Mouse (Mus musculus) limb, embryonic 12.5 days (tissue): ENCODE data around the gene Pank1. TPM values are rescaled to one million over a fixed set of nuclear protein-coding genes. Genes with fewer than 3 reads are reported as not detected.

Experiments used
- ATAC-seq: fragments of 200-750 bp; cut with Nextera tagmentation; 2 replicates; pipeline ENCODE4 v1.8.0; 2017; ENCODE audit warnings: low read depth, moderate TSS enrichment; ENCODE audit not compliant: insufficient number of reproducible peaks, insufficient read depth, low FRiP score, low TSS enrichment
- H3K27ac ChIP-seq: fragments of 300-500 bp; sonication (generic); 2 replicates; pipeline ENCODE4 v1.5.1; 2016; ENCODE audit warnings: mild to moderate bottlenecking, moderate library complexity
- H3K27me3 ChIP-seq: fragments of 300-500 bp; sonication (generic); 2 replicates; pipeline ENCODE4 v1.6.1; 2016; ENCODE audit warnings: mild to moderate bottlenecking, moderate library complexity
- H3K36me3 ChIP-seq: fragments of 300-500 bp; sonication (generic); 2 replicates; pipeline ENCODE4 v1.6.1; 2016; ENCODE audit warnings: mild to moderate bottlenecking, moderate library complexity
- H3K4me1 ChIP-seq: fragments of 300-500 bp; sonication (generic); replicated peaks from 2 replicates; pipeline ENCODE4 v1.6.1; 2016
- H3K4me2 ChIP-seq: fragments of 300-500 bp; sonication (generic); 2 replicates; pipeline ENCODE4 v1.6.1; 2016; ENCODE audit warnings: mild to moderate bottlenecking, moderate library complexity
- H3K4me3 ChIP-seq: fragments of 300-500 bp; sonication (generic); replicated peaks from 2 replicates; pipeline ENCODE4 v1.5.1; 2016; ENCODE audit warnings: mild to moderate bottlenecking
- H3K9ac ChIP-seq: fragments of 300-500 bp; sonication (generic); replicated peaks from 2 replicates; pipeline ENCODE4 v1.6.1; 2016; ENCODE audit warnings: mild to moderate bottlenecking, moderate library complexity
- H3K9me3 ChIP-seq: fragments of 300-500 bp; sonication (generic); 2 replicates; pipeline ENCODE4 v1.6.1; 2016; ENCODE audit warnings: mild to moderate bottlenecking, moderate library complexity
- WGBS: fragments of 180-500 bp; shearing (Covaris S2); methylation state at CpG from one replicate; pipeline ENCODE4 v1.1.7; 2016; 5-methylcytosine and 5-hydroxymethylcytosine counted together
- microRNA counts: library from miRNA; unstranded; fragments of <30 nt; microRNA quantifications from one replicate; lab custom pipeline; 2017
- microRNA-seq: library from miRNA; unstranded; fragments of <30 nt; microRNA quantifications from one replicate; pipeline ENCODE4, GENCODE M21; 2017
- polyA plus RNA-seq: library from polyadenylated mRNA; unstranded; fragments of >200 nt; fragmentation: Nextera tagmentation; extraction: Ambion mirVana; gene quantifications from 2 replicates; pipeline ENCODE4 v1.2.1, GENCODE M21; 2016

Gene Pank1
- polyA plus RNA-seq, 1 experiment from 2014 or later: 8.4 TPM

DNA sequence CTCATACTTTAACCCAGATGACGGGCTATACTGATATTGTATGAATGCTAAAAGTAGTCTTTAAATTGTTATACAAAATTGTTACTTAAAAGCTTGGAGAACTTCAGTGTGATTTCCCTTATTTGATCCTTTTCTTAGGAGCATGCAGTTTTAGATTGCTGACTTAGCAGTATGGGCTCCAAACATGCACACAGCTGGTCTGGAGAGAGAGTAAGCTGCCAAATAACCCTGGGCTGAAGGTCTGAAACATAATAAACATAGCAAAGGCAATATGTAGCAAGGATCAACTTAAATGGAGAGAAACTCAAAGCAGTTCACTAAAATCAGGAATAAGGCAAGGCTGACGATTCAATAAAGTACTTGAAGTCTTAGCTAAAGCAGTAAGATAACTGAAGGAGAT lies 96.8 kb downstream of the Pank1 start:
- Histone ChIP-seq H3K4me1 (no peaks in the 10 kb centered on the region), H3K9me3 (no peaks in the 10 kb centered on the region), H3K36me3 (no peaks in the 10 kb centered on the region), H3K4me3 (no peak overlapping the region), H3K27me3 (no peaks in the 10 kb centered on the region), H3K27ac (no peak overlapping the region), H3K9ac (no peak overlapping the region), H3K4me2 (no peak overlapping the region)
- 88% methylated on average over 2 of the region's 2 CpGs for WGBS
- ATAC-seq: no peak

GRCm38 (mm10) chr19:34778993-34779392 lies 100.3 kb downstream of the Pank1 start:
- no peak overlapping the region for H3K9ac ChIP-seq
- no peak for ATAC-seq
- WGBS: 71% methylated on average over 1 of the region's 1 CpGs
- no peak overlapping the region for H3K4me2 ChIP-seq
- H3K27ac ChIP-seq: no peak overlapping the region
- H3K4me1 ChIP-seq: no peaks in the 10 kb centered on the region
- no peak overlapping the region for H3K4me3 ChIP-seq
- H3K9me3 ChIP-seq: no peaks in the 10 kb centered on the region
- no peaks in the 10 kb centered on the region for H3K36me3 ChIP-seq
- H3K27me3 ChIP-seq: no peaks in the 10 kb centered on the region

DNA sequence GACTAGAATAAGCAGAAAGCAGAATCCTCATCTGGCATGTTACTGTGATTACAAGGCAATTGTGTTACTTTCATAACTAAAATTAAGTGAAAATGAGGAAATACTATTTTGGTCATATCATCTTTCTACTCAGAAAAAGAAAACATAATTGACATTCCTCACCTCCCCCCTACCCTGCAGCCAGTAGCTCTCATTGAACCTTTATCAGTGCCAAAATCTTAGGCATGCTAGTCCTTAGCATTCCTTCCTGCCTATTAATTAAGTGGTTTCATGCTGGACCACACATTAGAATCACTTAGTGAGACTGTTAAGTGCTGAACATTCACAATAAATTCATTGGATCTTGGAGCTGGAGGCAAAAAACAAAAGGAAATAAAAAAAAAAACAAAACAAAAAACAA lies 101.2 kb downstream of the Pank1 start:
- no peaks in the 10 kb centered on the region for H3K9me3 ChIP-seq
- H3K4me2 ChIP-seq: no peak overlapping the region
- no peaks in the 10 kb centered on the region for H3K36me3 ChIP-seq
- no peak overlapping the region for H3K4me3 ChIP-seq
- H3K27me3 ChIP-seq: no peaks in the 10 kb centered on the region
- no peak for ATAC-seq
- H3K27ac ChIP-seq: no peak overlapping the region
- H3K9ac ChIP-seq: no peak overlapping the region
- no peaks in the 10 kb centered on the region for H3K4me1 ChIP-seq

DNA sequence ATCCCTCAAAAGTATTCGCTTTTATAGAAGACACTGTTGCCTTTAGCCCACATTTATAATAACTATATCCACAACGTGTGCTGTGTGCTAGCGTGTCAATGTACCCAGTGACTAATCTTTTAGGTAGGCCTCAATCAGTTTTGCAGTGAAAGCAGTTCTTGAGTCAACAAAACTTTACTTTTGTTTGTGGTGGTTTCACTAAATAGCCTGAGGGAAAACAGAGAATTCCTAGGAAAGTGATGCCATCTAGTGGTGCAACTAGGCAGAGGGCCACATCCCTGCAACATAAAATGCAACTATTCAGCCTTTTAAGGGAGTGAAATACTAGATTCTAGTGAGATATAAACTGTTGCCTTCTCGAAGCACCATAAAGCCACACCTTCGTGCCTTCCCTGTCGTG lies 106.5 kb downstream of the Pank1 start:
- Histone ChIP-seq H3K4me1 (no peaks in the 10 kb centered on the region), H3K27me3 (no peaks in the 10 kb centered on the region), H3K27ac (no peak overlapping the region), H3K9ac (no peak overlapping the region), H3K4me3 (no peak overlapping the region), H3K4me2 (no peak overlapping the region), H3K9me3 (no peaks in the 10 kb centered on the region), H3K36me3 (no peaks in the 10 kb centered on the region)
- WGBS: 21% methylated on average over 6 of the region's 6 CpGs
- no peak for ATAC-seq

GRCm38 (mm10) chr19:34770764-34771163 lies 108.5 kb downstream of the Pank1 start:
- no peak overlapping the region for H3K27ac ChIP-seq
- ATAC-seq: no peak
- no peaks in the 10 kb centered on the region for H3K4me1 ChIP-seq
- WGBS: 86% methylated on average over 6 of the region's 6 CpGs
- H3K4me3 ChIP-seq: no peak overlapping the region
- no peak overlapping the region for H3K9ac ChIP-seq
- H3K4me2 ChIP-seq: no peak overlapping the region
- no peaks in the 10 kb centered on the region for H3K9me3 ChIP-seq
- no peaks in the 10 kb centered on the region for H3K27me3 ChIP-seq
- H3K36me3 ChIP-seq: no peaks in the 10 kb centered on the region

GRCm38 (mm10) chr19:34758754-34759153 lies 120.5 kb downstream of the Pank1 start:
- H3K9me3 ChIP-seq: peaks cover 6% of the 10 kb centered on the region; the same call in 1 of the 2 replicates
- H3K36me3 ChIP-seq: no peaks in the 10 kb centered on the region
- H3K4me1 ChIP-seq: no peaks in the 10 kb centered on the region
- 95% methylated on average over 1 of the region's 1 CpGs for WGBS
- ATAC-seq: no peak
- no peak overlapping the region for H3K4me3 ChIP-seq
- H3K27ac ChIP-seq: no peak overlapping the region
- H3K9ac ChIP-seq: no peak overlapping the region
- H3K4me2 ChIP-seq: no peak overlapping the region
- no peaks in the 10 kb centered on the region for H3K27me3 ChIP-seq

MicroRNAs encoded within 50 kb of the gene (microRNA counts, 519-probe panel; counts per million panel counts)
- 5,364 counts per million, percentile 55 among the panel's probes with 10 or more counts for microRNA mmu-miR-107 (lab: Ali Mortazavi, UCI)

Small RNAs within 50 kb of the gene (microRNA-seq; reads per million reads assigned to microRNA genes)
- gene Mir107: 1,741 reads per million, percentile 80 among the genes with 10 or more reads in this experiment

Other genes with a start within 250 kb of the Pank1 start
- 0.14 and 0.18 TPM in 2 replicates for gene Ifit1bl2, start 238.7 kb downstream of the Pank1 start, polyA plus RNA-seq
- gene Ifit1, start 238.6 kb downstream of the Pank1 start, polyA plus RNA-seq: 0.39 and 0.60 TPM in 2 replicates
- 0.66 and 0.79 TPM in 2 replicates for gene Slc16a12, start 132.2 kb downstream of the Pank1 start, polyA plus RNA-seq
- 81.9 and 83.2 TPM in 2 replicates for gene Kif20b, start 42.9 kb upstream of the Pank1 start, polyA plus RNA-seq